Mouse (Mus musculus) midbrain, embryonic 14.5 days (tissue): Measurements from ENCODE around the gene Btrc. TPM values are rescaled to one million over a fixed set of nuclear protein-coding genes. Genes with fewer than 3 reads are reported as not detected.
A peak's percentile ranks its signal among the peaks of the same experiment; 100 is the strongest.

Experiments used
- ATAC-seq: fragments of 200-750 bp; cut with Nextera tagmentation; 2 replicates; pipeline ENCODE4 v1.8.0; 2017; ENCODE audit warnings: moderate number of reproducible peaks, moderate library complexity; ENCODE audit not compliant: low FRiP score, low TSS enrichment
- DNase-seq: peaks from one replicate; pipeline ENCODE4 v3.0.0-alpha.2; 2015
- H3K27ac ChIP-seq: fragments of 300-500 bp; sonication (generic); replicated peaks from 2 replicates; pipeline ENCODE4 v1.5.1; 2014; ENCODE audit warnings: mild to moderate bottlenecking, low read depth, low read length, moderate library complexity
- H3K27me3 ChIP-seq: fragments of 300-500 bp; sonication (generic); 2 replicates; pipeline ENCODE4 v1.6.1; 2014; ENCODE audit warnings: low read length, control low read depth, mixed read lengths; ENCODE audit not compliant: control insufficient read depth, insufficient read depth
- H3K36me3 ChIP-seq: fragments of 300-500 bp; sonication (generic); 2 replicates; pipeline ENCODE4 v1.6.1; 2014; ENCODE audit warnings: low read length, control low read depth; ENCODE audit not compliant: control insufficient read depth, insufficient read depth
- H3K4me1 ChIP-seq: fragments of 300-500 bp; sonication (generic); 2 replicates; pipeline ENCODE4 v1.6.1; 2014; ENCODE audit warnings: mild to moderate bottlenecking, antibody characterized with exemption, low read length, control low read depth; ENCODE audit not compliant: control insufficient read depth, insufficient read depth
- H3K4me2 ChIP-seq: fragments of 300-500 bp; sonication (generic); 2 replicates; pipeline ENCODE4 v1.6.1; 2014; ENCODE audit warnings: mild to moderate bottlenecking, low read length, moderate library complexity
- H3K4me3 ChIP-seq: fragments of 300-500 bp; sonication (generic); replicated peaks from 2 replicates; pipeline ENCODE4 v1.5.1; 2014; ENCODE audit warnings: low read depth, low read length
- H3K9ac ChIP-seq: fragments of 300-500 bp; sonication (generic); replicated peaks from 2 replicates; pipeline ENCODE4 v1.6.1; 2014; ENCODE audit warnings: mild to moderate bottlenecking, low read length, moderate library complexity
- H3K9me3 ChIP-seq: fragments of 300-500 bp; sonication (generic); 2 replicates; pipeline ENCODE4 v1.6.1; 2016; ENCODE audit warnings: low read length, control low read depth, mixed read lengths; ENCODE audit not compliant: control insufficient read depth
- WGBS: fragments of 180-500 bp; shearing (Covaris S2); extraction: QIAGEN DNeasy Blood & Tissue Kit; methylation state at CpG from one replicate; pipeline ENCODE4 v1.1.7; 2014; 5-methylcytosine and 5-hydroxymethylcytosine counted together
- polyA plus RNA-seq: library from polyadenylated mRNA; unstranded; fragments of >200 nt; fragmentation: Nextera tagmentation; extraction: Ambion mirVana; gene quantifications from 2 replicates; pipeline ENCODE4 v1.2.1, GENCODE M21; 2014

Gene Btrc
- polyA plus RNA-seq, 1 experiment from 2014 or later, result 62.6 TPM

GRCm38 (mm10) chr19:45573861-45574267 lies 210.3 kb downstream of the Btrc start:
- Histone ChIP-seq H3K4me3 (no peak overlapping the region), H3K27ac (no peak overlapping the region), H3K27me3 (peaks cover 38% of the 10 kb centered on the region), H3K4me1 (no peaks in the 10 kb centered on the region; the same call in 1 of the 2 replicates), H3K9me3 (no peaks in the 10 kb centered on the region), H3K36me3 (peaks cover 56% of the 10 kb centered on the region), H3K4me2 (no peak overlapping the region), H3K9ac (no peak overlapping the region)
- ATAC-seq, result no peak
- peak; percentile 81 for DNase-seq
- WGBS, result 18% methylated on average over 6 of the region's 6 CpGs

- H3K4me3 ChIP-seq, result no peak overlapping the region
- H3K9ac ChIP-seq, result no peak overlapping the region
- WGBS, result 81% methylated on average over 7 of the region's 7 CpGs
- DNase-seq (no peak), ATAC-seq (no peak)
- peaks cover 32% of the 10 kb centered on the region; the same call in 1 of the 2 replicates for H3K27me3 ChIP-seq
- peaks cover 60% of the 10 kb centered on the region for H3K36me3 ChIP-seq
- H3K9me3 ChIP-seq, result no peaks in the 10 kb centered on the region
- H3K27ac ChIP-seq, result no peak overlapping the region
- no peak overlapping the region for H3K4me2 ChIP-seq
- H3K4me1 ChIP-seq, result no peaks in the 10 kb centered on the region; the same call in 1 of the 2 replicates
Observed at GRCm38 (mm10) chr19:45574339-45574898, 210.9 kb downstream of the Btrc start.

GRCm38 (mm10) chr19:45574941-45575631 lies 211.6 kb downstream of the Btrc start:
- DNase-seq, result no peak
- no peaks in the 10 kb centered on the region for H3K9me3 ChIP-seq
- H3K27me3 ChIP-seq, result peaks cover 28% of the 10 kb centered on the region; the same call in 1 of the 2 replicates
- H3K27ac ChIP-seq, result no peak overlapping the region
- H3K4me1 ChIP-seq, result peaks cover 4% of the 10 kb centered on the region; the same call in 1 of the 2 replicates
- H3K4me2 ChIP-seq, result no peak overlapping the region
- H3K4me3 ChIP-seq, result no peak overlapping the region
- peaks cover 58% of the 10 kb centered on the region for H3K36me3 ChIP-seq
- ATAC-seq, result no peak
- WGBS, result 48% methylated on average over 19 of the region's 19 CpGs
- no peak overlapping the region for H3K9ac ChIP-seq

- DNase-seq, result no peak
- H3K4me3 ChIP-seq, result no peak overlapping the region
- no peak overlapping the region for H3K4me2 ChIP-seq
- H3K27me3 ChIP-seq, result peaks cover 28% of the 10 kb centered on the region; the same call in 1 of the 2 replicates
- H3K27ac ChIP-seq, result no peak overlapping the region
- H3K9ac ChIP-seq, result no peak overlapping the region
- H3K36me3 ChIP-seq, result peaks cover 58% of the 10 kb centered on the region
- WGBS, result 6% methylated on average over 8 of the region's 8 CpGs
- ATAC-seq, result no peak
- no peaks in the 10 kb centered on the region for H3K9me3 ChIP-seq
- H3K4me1 ChIP-seq, result peaks cover 9% of the 10 kb centered on the region; the same call in 1 of the 2 replicates
Observed at GRCm38 (mm10) chr19:45575632-45576001, 212.1 kb downstream of the Btrc start.

- H3K27me3 ChIP-seq, result peaks cover 18% of the 10 kb centered on the region; the same call in 1 of the 2 replicates
- 86% methylated on average over 14 of the region's 14 CpGs for WGBS
Observed at GRCm38 (mm10) chr19:45577141-45577750, 213.7 kb downstream of the Btrc start.

GRCm38 (mm10) chr19:45578976-45579375 lies 215.4 kb downstream of the Btrc start:
- Histone ChIP-seq H3K36me3 (peaks cover 38% of the 10 kb centered on the region), H3K27me3 (peaks cover 11% of the 10 kb centered on the region; the same call in 1 of the 2 replicates), H3K4me3 (no peak overlapping the region), H3K9me3 (no peaks in the 10 kb centered on the region), H3K4me2 (no peak overlapping the region), H3K9ac (no peak overlapping the region), H3K27ac (no peak overlapping the region), H3K4me1 (peaks cover 9% of the 10 kb centered on the region; the same call in 1 of the 2 replicates)
- ATAC-seq, result no peak
- 88% methylated on average over 12 of the region's 12 CpGs for WGBS
- no peak for DNase-seq

More at GRCm38 (mm10) chr19:45577141-45577750, 213.7 kb downstream of the Btrc start:
- peaks cover 9% of the 10 kb centered on the region; the same call in 1 of the 2 replicates for H3K4me1 ChIP-seq
- ATAC-seq (no peak), DNase-seq (no peak)
- no peak overlapping the region for H3K27ac ChIP-seq
- no peaks in the 10 kb centered on the region for H3K9me3 ChIP-seq
- no peak overlapping the region for H3K4me2 ChIP-seq
- no peak overlapping the region for H3K4me3 ChIP-seq
- peaks cover 48% of the 10 kb centered on the region for H3K36me3 ChIP-seq
- H3K9ac ChIP-seq, result no peak overlapping the region

- H3K27me3 ChIP-seq, result peaks cover 11% of the 10 kb centered on the region; the same call in 1 of the 2 replicates
- 86% methylated on average over 7 of the region's 7 CpGs for WGBS
- ATAC-seq, result no peak
- no peak overlapping the region for H3K27ac ChIP-seq
- H3K9ac ChIP-seq, result no peak overlapping the region
- H3K36me3 ChIP-seq, result peaks cover 38% of the 10 kb centered on the region
- H3K4me1 ChIP-seq, result peaks cover 9% of the 10 kb centered on the region; the same call in 1 of the 2 replicates
- no peak overlapping the region for H3K4me3 ChIP-seq
- H3K4me2 ChIP-seq, result no peak overlapping the region
- no peak for DNase-seq
- H3K9me3 ChIP-seq, result no peaks in the 10 kb centered on the region
Observed at GRCm38 (mm10) chr19:45579416-45579815, 215.9 kb downstream of the Btrc start.
